Mouse (Mus musculus): Measurements from ENCODE around the gene Ly6g5b. TPM values are rescaled to one million over a fixed set of nuclear protein-coding genes. Genes with fewer than 3 reads are reported as not detected.

The Ly6g5b gene
- polyA plus RNA-seq, 1 experiment from 2014 or later, result 0.60 TPM

DNA sequence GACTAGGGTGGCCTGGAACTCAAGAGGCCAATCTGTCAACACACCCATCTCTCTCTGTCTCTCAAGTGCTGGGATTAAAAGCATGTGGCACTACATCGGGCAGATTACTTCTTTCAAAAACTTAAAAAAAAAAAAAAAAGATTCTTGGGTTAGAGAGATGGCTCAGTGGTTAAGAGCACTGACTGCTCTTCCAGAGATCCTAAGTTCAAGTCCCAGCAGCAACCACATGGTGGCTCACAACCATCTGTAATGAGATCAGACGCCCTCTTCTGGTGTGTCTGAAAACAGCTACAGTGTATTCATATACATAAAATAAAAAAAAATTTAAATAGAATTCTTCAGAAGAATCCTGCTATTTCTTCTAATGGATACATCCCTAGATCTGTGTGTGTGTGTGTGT lies 27.1 kb downstream of the Ly6g5b start:
- H3K36me3 ChIP-seq (ENCODE audit: insufficient read depth, low read length), result peaks cover 14% of the 10 kb centered on the region; the same call in 1 of the 2 replicates
- ATAC-seq, result no peak
- H3K4me2 ChIP-seq (replicated peaks; ENCODE audit: low read depth, low read length), result no peak overlapping the region
- WGBS, result 21% methylated on average over 2 of the region's 2 CpGs
- no peak overlapping the region for H3K9ac ChIP-seq (replicated peaks; ENCODE audit: low read depth)
- no peaks in the 10 kb centered on the region for H3K9me3 ChIP-seq (ENCODE audit: low read length)
- no peaks in the 10 kb centered on the region for H3K27me3 ChIP-seq (replicated peaks; ENCODE audit: insufficient read depth, low read length)
- no peak overlapping the region for H3K4me3 ChIP-seq (ENCODE audit: low read depth, low read length)
- DNase-seq (ENCODE audit: low spot score), result no peak
- H3K4me1 ChIP-seq (ENCODE audit: insufficient read depth, low read depth, low read length), result no peaks in the 10 kb centered on the region
- TF ChIP-seq EP300 (IDR thresholded peaks at IDR 0.05), result no peak
- peak; percentile 58 for TF ChIP-seq CTCF (IDR thresholded peaks at IDR 0.05)
- H3K27ac ChIP-seq (ENCODE audit: low read length), result no peak overlapping the region

DNA sequence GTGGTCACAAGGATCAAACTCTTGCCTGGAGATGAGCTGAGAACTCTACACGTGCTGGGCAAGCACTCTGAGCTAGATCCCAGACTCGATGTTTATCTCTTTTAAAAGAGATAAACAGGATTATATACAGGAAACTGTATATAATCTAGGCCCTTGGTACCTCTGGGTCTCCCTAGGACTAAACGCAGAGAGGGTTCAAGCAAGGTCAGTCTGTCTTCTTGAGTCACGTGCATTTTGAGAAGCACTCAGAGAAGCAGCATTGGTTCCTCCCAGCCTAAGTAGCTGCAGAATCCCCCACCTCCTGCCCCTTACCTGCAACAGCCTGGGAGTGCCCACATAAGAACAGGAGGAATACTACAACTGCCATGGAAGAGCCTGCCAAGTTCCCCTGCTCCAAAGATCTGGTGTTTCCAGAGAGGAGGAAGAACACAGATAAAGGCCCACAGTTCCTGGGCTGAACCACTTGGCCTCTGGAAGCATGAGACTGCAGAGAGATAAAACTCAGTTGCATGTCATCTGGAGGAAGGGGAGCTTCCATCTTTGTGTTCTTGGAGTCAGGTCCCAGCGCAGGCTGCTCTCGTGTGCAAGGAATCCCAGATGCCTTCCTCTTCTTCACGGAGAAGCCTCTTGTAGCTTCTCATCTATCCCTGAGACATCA lies 29.9 kb downstream of the Ly6g5b start, which contains the start of gene Ly6g6f:
Gene Ly6g6f (minus strand): TSS at position 403 of the 658 bp plus-strand sequence.
- Histone ChIP-seq H3K4me1 (ENCODE audit: insufficient read depth, low read depth, low read length) (no peaks in the 10 kb centered on the region), H3K4me3 (ENCODE audit: low read depth, low read length) (no peak within 1 kb of the TSS), H3K27me3 (replicated peaks; ENCODE audit: insufficient read depth, low read length) (no peaks in the 10 kb centered on the region), H3K9me3 (ENCODE audit: low read length) (no peaks in the 10 kb centered on the region), H3K9ac (replicated peaks; ENCODE audit: low read depth) (no peak within 1 kb of the TSS), H3K27ac (ENCODE audit: low read length) (no peak within 1 kb of the TSS), H3K4me2 (replicated peaks; ENCODE audit: low read depth, low read length) (no peak within 1 kb of the TSS), H3K36me3 (ENCODE audit: insufficient read depth, low read length) (no peaks in the 10 kb centered on the region)
- TF ChIP-seq EP300 (IDR thresholded peaks at IDR 0.05), result no peak
- no peak for TF ChIP-seq CTCF (IDR thresholded peaks at IDR 0.05)
- WGBS, result 52% methylated on average over 7 of the region's 7 CpGs
- ATAC-seq (no peak), DNase-seq (ENCODE audit: low spot score) (no peak)

DNA sequence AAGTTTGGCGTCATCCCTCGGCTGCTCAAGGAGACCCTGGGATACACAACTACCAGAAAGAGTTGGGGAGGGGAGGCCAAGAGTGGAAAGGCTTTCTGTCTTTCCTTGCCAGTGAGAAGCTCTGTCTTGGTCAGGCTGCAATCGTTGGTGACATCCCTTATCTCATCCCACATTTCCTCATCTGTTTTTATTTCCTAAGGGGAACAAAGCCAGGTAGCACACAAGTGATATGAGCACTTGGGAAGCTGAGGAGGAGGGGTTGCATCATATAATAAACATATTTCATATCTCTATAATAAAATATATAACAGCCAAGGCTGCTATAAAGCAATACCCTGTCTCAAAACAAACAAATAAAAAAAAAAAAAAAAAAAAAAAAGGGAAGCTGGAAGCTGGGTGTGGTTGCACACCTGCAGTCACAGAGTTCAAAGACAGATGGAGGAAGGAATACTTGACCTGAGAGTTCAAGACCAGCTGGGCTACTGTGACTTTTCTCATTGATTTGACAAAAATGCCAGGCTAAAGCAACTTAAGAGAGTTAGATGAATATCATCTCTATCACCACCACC lies 31.2 kb downstream of the Ly6g5b start:
- Histone ChIP-seq H3K27ac (ENCODE audit: low read length) (no peak overlapping the region), H3K36me3 (ENCODE audit: insufficient read depth, low read length) (no peaks in the 10 kb centered on the region), H3K9ac (replicated peaks; ENCODE audit: low read depth) (no peak overlapping the region), H3K4me1 (ENCODE audit: insufficient read depth, low read depth, low read length) (no peaks in the 10 kb centered on the region), H3K4me2 (replicated peaks; ENCODE audit: low read depth, low read length) (no peak overlapping the region), H3K9me3 (ENCODE audit: low read length) (no peaks in the 10 kb centered on the region), H3K27me3 (replicated peaks; ENCODE audit: insufficient read depth, low read length) (no peaks in the 10 kb centered on the region), H3K4me3 (ENCODE audit: low read depth, low read length) (no peak overlapping the region)
- TF ChIP-seq CTCF (IDR thresholded peaks at IDR 0.05), result no peak
- TF ChIP-seq EP300 (IDR thresholded peaks at IDR 0.05), result no peak
- DNase-seq (ENCODE audit: low spot score) (no peak), ATAC-seq (no peak)
- 54% methylated on average over 3 of the region's 3 CpGs for WGBS

DNA sequence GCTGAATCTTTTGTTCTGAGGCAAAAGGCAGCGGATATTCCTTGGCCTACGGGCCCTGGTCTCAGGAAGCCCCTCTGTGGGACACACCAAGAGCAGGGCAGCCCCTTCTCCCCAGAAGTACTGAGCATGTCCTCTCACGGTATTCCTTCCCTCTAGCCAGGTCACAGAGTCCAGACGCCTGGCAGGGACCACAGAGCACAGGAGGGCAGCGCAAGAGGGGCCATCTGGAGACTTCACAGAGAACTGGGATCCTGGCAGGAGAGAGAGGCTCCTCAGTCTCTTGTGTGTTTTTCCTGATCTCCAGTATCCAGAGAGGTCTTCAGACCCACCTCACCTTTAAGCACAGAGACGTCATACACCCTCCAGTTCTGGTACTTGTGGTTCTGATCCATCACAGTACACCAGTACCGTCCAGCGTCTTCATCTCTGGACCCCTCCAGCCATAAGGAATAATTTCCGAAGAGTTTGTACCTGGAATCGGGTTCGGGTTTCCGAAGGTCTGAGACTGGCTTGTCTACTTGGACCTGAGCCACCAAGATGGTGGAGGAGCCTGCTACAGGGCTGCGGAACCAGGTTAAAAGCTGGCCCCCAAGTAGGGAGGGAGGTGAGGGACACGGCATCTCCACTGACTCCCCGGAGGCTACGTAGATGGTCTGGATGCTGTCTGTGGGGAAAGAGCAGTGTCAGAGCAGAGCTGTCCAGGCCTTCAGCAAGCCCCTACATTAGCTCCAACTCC lies 32.2 kb downstream of the Ly6g5b start:
- no peak for ATAC-seq

DNA sequence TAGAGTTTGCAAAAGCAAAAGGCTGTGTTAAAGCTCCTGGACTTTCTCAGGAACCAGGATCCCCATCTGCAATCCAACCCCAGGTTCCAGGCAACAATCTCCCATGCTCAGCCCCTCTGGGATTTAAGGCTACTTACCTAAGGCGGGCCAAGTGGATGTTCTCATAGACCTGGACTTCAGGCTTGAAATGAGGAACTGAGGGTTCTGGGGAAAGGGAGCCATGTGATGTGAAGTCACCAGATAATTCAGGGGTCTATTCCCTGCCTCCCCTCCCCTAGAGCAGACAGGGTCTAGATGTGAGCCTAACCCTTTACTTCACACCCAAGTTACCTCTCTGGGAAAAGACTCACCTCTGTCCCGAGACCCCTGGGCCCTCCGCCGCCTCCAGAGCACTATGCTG lies 34.5 kb downstream of the Ly6g5b start:
- Histone ChIP-seq H3K27me3 (replicated peaks; ENCODE audit: insufficient read depth, low read length) (no peaks in the 10 kb centered on the region), H3K4me3 (ENCODE audit: low read depth, low read length) (no peak overlapping the region), H3K9me3 (ENCODE audit: low read length) (no peaks in the 10 kb centered on the region), H3K9ac (replicated peaks; ENCODE audit: low read depth) (no peak overlapping the region), H3K27ac (ENCODE audit: low read length) (no peak overlapping the region), H3K36me3 (ENCODE audit: insufficient read depth, low read length) (no peaks in the 10 kb centered on the region), H3K4me2 (replicated peaks; ENCODE audit: low read depth, low read length) (no peak overlapping the region), H3K4me1 (ENCODE audit: insufficient read depth, low read depth, low read length) (no peaks in the 10 kb centered on the region)
- TF ChIP-seq EP300 (IDR thresholded peaks at IDR 0.05) (no peak), CTCF (IDR thresholded peaks at IDR 0.05) (no peak)
- 85% methylated on average over 4 of the region's 4 CpGs for WGBS
- DNase-seq (ENCODE audit: low spot score), result no peak
- no peak for ATAC-seq

More for the DNA sequence above, 32.2 kb downstream of the Ly6g5b start:
- Histone ChIP-seq H3K4me3 (ENCODE audit: low read depth, low read length) (no peak overlapping the region), H3K9me3 (ENCODE audit: low read length) (no peaks in the 10 kb centered on the region), H3K4me1 (ENCODE audit: insufficient read depth, low read depth, low read length) (no peaks in the 10 kb centered on the region), H3K27ac (ENCODE audit: low read length) (no peak overlapping the region), H3K9ac (replicated peaks; ENCODE audit: low read depth) (no peak overlapping the region), H3K4me2 (replicated peaks; ENCODE audit: low read depth, low read length) (no peak overlapping the region), H3K36me3 (ENCODE audit: insufficient read depth, low read length) (no peaks in the 10 kb centered on the region), H3K27me3 (replicated peaks; ENCODE audit: insufficient read depth, low read length) (no peaks in the 10 kb centered on the region)
- DNase-seq (ENCODE audit: low spot score), result no peak
- WGBS, result 81% methylated on average over 16 of the region's 16 CpGs
- TF ChIP-seq CTCF (IDR thresholded peaks at IDR 0.05) (no peak), EP300 (IDR thresholded peaks at IDR 0.05) (no peak)

DNA sequence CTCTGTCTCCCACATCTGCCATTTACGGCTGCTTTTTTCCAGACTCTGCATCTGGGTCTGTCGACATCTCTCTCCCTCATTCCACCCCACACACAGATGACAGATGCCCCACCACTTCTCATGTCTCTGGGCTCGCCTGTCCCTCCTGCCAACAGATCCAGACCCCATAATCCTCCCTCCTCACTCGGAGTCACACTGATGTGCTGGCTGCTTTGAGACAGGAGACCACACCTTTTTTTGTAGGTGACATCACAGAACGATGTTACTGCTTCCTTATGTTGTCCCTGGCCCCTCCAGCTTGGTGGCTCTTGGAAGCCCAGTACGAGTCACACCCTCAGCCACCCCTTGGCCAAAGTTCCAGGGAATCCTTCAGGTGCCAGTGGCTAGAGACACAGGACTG lies 35.0 kb downstream of the Ly6g5b start:
- TF ChIP-seq CTCF (IDR thresholded peaks at IDR 0.05), result no peak
- no peak for TF ChIP-seq EP300 (IDR thresholded peaks at IDR 0.05)
- no peak overlapping the region for H3K9ac ChIP-seq (replicated peaks; ENCODE audit: low read depth)

More for the DNA sequence above, 35.0 kb downstream of the Ly6g5b start:
- Histone ChIP-seq H3K9me3 (ENCODE audit: low read length) (no peaks in the 10 kb centered on the region), H3K4me1 (ENCODE audit: insufficient read depth, low read depth, low read length) (no peaks in the 10 kb centered on the region), H3K36me3 (ENCODE audit: insufficient read depth, low read length) (no peaks in the 10 kb centered on the region), H3K4me3 (ENCODE audit: low read depth, low read length) (no peak overlapping the region), H3K27ac (ENCODE audit: low read length) (no peak overlapping the region), H3K27me3 (replicated peaks; ENCODE audit: insufficient read depth, low read length) (no peaks in the 10 kb centered on the region), H3K4me2 (replicated peaks; ENCODE audit: low read depth, low read length) (no peak overlapping the region)
- DNase-seq (ENCODE audit: low spot score), result no peak
- no peak for ATAC-seq
- whole genome bisulfite sequencing, result 54% methylated on average over 6 of the region's 6 CpGs
